Mouse (Mus musculus) liver, embryonic 15.5 days (tissue): Measurements from ENCODE around the gene Wdr83os. TPM values are rescaled to one million over a fixed set of nuclear protein-coding genes. Genes with fewer than 3 reads are reported as not detected.

Source experiments
- ATAC-seq: fragments of 200-750 bp; cut with Nextera tagmentation; 2 replicates; pipeline ENCODE4 v1.8.0; 2017; ENCODE audit warnings: moderate number of reproducible peaks, mild to moderate bottlenecking, moderate library complexity; ENCODE audit not compliant: insufficient read depth
- H3K27ac ChIP-seq: fragments of 300-500 bp; sonication (generic); replicated peaks from 2 replicates; pipeline ENCODE4 v1.5.1; 2015; ENCODE audit warnings: mild to moderate bottlenecking, inconsistent platforms
- H3K27me3 ChIP-seq: fragments of 300-500 bp; sonication (generic); 2 replicates; pipeline ENCODE4 v1.6.1; 2015; ENCODE audit warnings: mild to moderate bottlenecking, inconsistent platforms
- H3K36me3 ChIP-seq: fragments of 300-500 bp; sonication (generic); replicated peaks from 2 replicates; pipeline ENCODE4 v1.6.1; 2015; ENCODE audit warnings: moderate library complexity, mild to moderate bottlenecking, inconsistent platforms
- H3K4me1 ChIP-seq: fragments of 300-500 bp; sonication (generic); replicated peaks from 2 replicates; pipeline ENCODE4 v1.6.1; 2015; ENCODE audit warnings: inconsistent platforms
- H3K4me2 ChIP-seq: fragments of 300-500 bp; sonication (generic); 2 replicates; pipeline ENCODE4 v1.6.1; 2015; ENCODE audit warnings: moderate library complexity, mild to moderate bottlenecking, inconsistent platforms
- H3K4me3 ChIP-seq: fragments of 300-500 bp; sonication (generic); replicated peaks from 2 replicates; pipeline ENCODE4 v1.5.1; 2015; ENCODE audit warnings: mild to moderate bottlenecking, inconsistent platforms
- H3K9ac ChIP-seq: fragments of 300-500 bp; sonication (generic); 2 replicates; pipeline ENCODE4 v1.6.1; 2015; ENCODE audit warnings: moderate library complexity, mild to moderate bottlenecking, inconsistent platforms
- H3K9me3 ChIP-seq: fragments of 300-500 bp; sonication (generic); replicated peaks from 2 replicates; pipeline ENCODE4 v1.6.1; 2016; ENCODE audit warnings: inconsistent platforms
- WGBS: fragments of 180-500 bp; shearing (Covaris S2); methylation state at CpG from one replicate; pipeline ENCODE4 v1.1.7; 2015; ENCODE audit warnings: mixed read lengths; ENCODE audit not compliant: insufficient replicate concordance; 5-methylcytosine and 5-hydroxymethylcytosine counted together
- polyA plus RNA-seq: library from polyadenylated mRNA; unstranded; fragments of >200 nt; fragmentation: Nextera tagmentation; extraction: Ambion mirVana; gene quantifications from 2 replicates; pipeline ENCODE4 v1.2.1, GENCODE M21; 2015

The Wdr83os gene
- 55.6 and 58.5 TPM in 2 replicates for polyA plus RNA-seq

- H3K36me3 ChIP-seq, result peaks cover 35% of the 10 kb centered on the region
- peak within 1 kb of the TSS; percentile 88 for H3K4me3 ChIP-seq
- H3K9ac ChIP-seq, result peak within 1 kb of the TSS; percentile 90
- peak within 1 kb of the TSS; percentile 97 for H3K4me2 ChIP-seq
- ATAC-seq, result peak; percentile 13; the same call in 1 of the 2 replicates
- under 1% methylated on average over 30 of the region's 30 CpGs for WGBS
- H3K27me3 ChIP-seq, result no peaks in the 10 kb centered on the region
- peak within 1 kb of the TSS; percentile 85 for H3K27ac ChIP-seq
- H3K4me1 ChIP-seq, result peaks cover 88% of the 10 kb centered on the region
- no peaks in the 10 kb centered on the region for H3K9me3 ChIP-seq
Measured at GRCm38 (mm10) chr8:85080532-85081215, at the start of gene Wdr83os. Wdr83os (plus strand) TSS chr8:85080740.

GRCm38 (mm10) chr8:85032622-85033311 lies 47.8 kb upstream of the Wdr83os start:
- no peak for ATAC-seq
- H3K36me3 ChIP-seq, result peaks cover 60% of the 10 kb centered on the region
- 67% methylated on average over 4 of the region's 4 CpGs for WGBS
- H3K9me3 ChIP-seq, result no peaks in the 10 kb centered on the region
- no peak overlapping the region for H3K4me2 ChIP-seq
- no peaks in the 10 kb centered on the region for H3K27me3 ChIP-seq
- H3K4me3 ChIP-seq, result no peak overlapping the region
- H3K9ac ChIP-seq, result no peak overlapping the region
- no peak overlapping the region for H3K27ac ChIP-seq
- H3K4me1 ChIP-seq, result peaks cover 66% of the 10 kb centered on the region

GRCm38 (mm10) chr8:85033867-85034266 lies 46.7 kb upstream of the Wdr83os start:
- no peak overlapping the region for H3K9ac ChIP-seq
- H3K36me3 ChIP-seq, result peaks cover 58% of the 10 kb centered on the region
- H3K4me1 ChIP-seq, result peaks cover 66% of the 10 kb centered on the region
- WGBS, result 50% methylated on average over 1 of the region's 1 CpGs
- H3K4me2 ChIP-seq, result peak overlapping the region; percentile 93
- ATAC-seq, result no peak
- 0 out of 2 replicates have a peak overlapping the region, but pooled peaks have one; percentile 24 for H3K27ac ChIP-seq
- H3K27me3 ChIP-seq, result no peaks in the 10 kb centered on the region
- H3K4me3 ChIP-seq, result no peak overlapping the region
- H3K9me3 ChIP-seq, result no peaks in the 10 kb centered on the region

- Histone ChIP-seq H3K9ac (peak overlapping the region; percentile 75; the same call in 1 of the 2 replicates), H3K4me2 (peak overlapping the region; percentile 93), H3K27ac (peak overlapping the region; percentile 87), H3K27me3 (no peaks in the 10 kb centered on the region), H3K4me1 (peaks cover 65% of the 10 kb centered on the region), H3K36me3 (peaks cover 51% of the 10 kb centered on the region), H3K9me3 (no peaks in the 10 kb centered on the region), H3K4me3 (peak overlapping the region; percentile 85)
- ATAC-seq, result no peak
- 2% methylated on average over 12 of the region's 13 CpGs for WGBS
Measured at GRCm38 (mm10) chr8:85034764-85035163, 45.8 kb upstream of the Wdr83os start.

GRCm38 (mm10) chr8:85035165-85035727 lies 45.3 kb upstream of the Wdr83os start:
- Histone ChIP-seq H3K27me3 (no peaks in the 10 kb centered on the region), H3K4me3 (peak overlapping the region; percentile 85), H3K27ac (peak overlapping the region; percentile 87), H3K4me1 (peaks cover 64% of the 10 kb centered on the region), H3K9ac (peak overlapping the region; percentile 75), H3K36me3 (peaks cover 51% of the 10 kb centered on the region), H3K9me3 (no peaks in the 10 kb centered on the region), H3K4me2 (peak overlapping the region; percentile 93)
- 2% methylated on average over 12 of the region's 12 CpGs for WGBS
- ATAC-seq, result no peak

GRCm38 (mm10) chr8:85035728-85036310 lies 44.7 kb upstream of the Wdr83os start:
- whole genome bisulfite sequencing, result under 1% methylated on average over 15 of the region's 15 CpGs
- H3K4me2 ChIP-seq, result peak overlapping the region; percentile 93
- no peaks in the 10 kb centered on the region for H3K9me3 ChIP-seq
- no peaks in the 10 kb centered on the region for H3K27me3 ChIP-seq
- H3K4me1 ChIP-seq, result peaks cover 68% of the 10 kb centered on the region
- peaks cover 51% of the 10 kb centered on the region for H3K36me3 ChIP-seq
- peak overlapping the region; percentile 75 for H3K9ac ChIP-seq
- peak; percentile 9; the same call in 1 of the 2 replicates for ATAC-seq
- peak overlapping the region; percentile 85 for H3K4me3 ChIP-seq
- peak overlapping the region; percentile 87 for H3K27ac ChIP-seq

GRCm38 (mm10) chr8:85036381-85036717 lies 44.2 kb upstream of the Wdr83os start:
- no peaks in the 10 kb centered on the region for H3K27me3 ChIP-seq
- H3K36me3 ChIP-seq, result peaks cover 51% of the 10 kb centered on the region
- WGBS, result under 1% methylated on average over 9 of the region's 9 CpGs
- H3K4me3 ChIP-seq, result peak overlapping the region; percentile 85
- H3K4me2 ChIP-seq, result peak overlapping the region; percentile 93
- peaks cover 73% of the 10 kb centered on the region for H3K4me1 ChIP-seq
- peak overlapping the region; percentile 87 for H3K27ac ChIP-seq
- peak overlapping the region; percentile 75 for H3K9ac ChIP-seq
- ATAC-seq, result peak; percentile 27
- no peaks in the 10 kb centered on the region for H3K9me3 ChIP-seq

- Histone ChIP-seq H3K9ac (peak within 1 kb of the TSS; percentile 94), H3K4me2 (peak within 1 kb of the TSS; percentile 93), H3K4me3 (peak within 1 kb of the TSS; percentile 85), H3K27ac (peak within 1 kb of the TSS; percentile 98), H3K4me1 (peaks cover 77% of the 10 kb centered on the region), H3K27me3 (no peaks in the 10 kb centered on the region), H3K36me3 (peaks cover 51% of the 10 kb centered on the region), H3K9me3 (no peaks in the 10 kb centered on the region)
- WGBS, result under 1% methylated on average over 59 of the region's 59 CpGs
- ATAC-seq, result peak; percentile 84
Measured at GRCm38 (mm10) chr8:85036718-85037365, 43.7 kb upstream of the Wdr83os start, which contains the start of gene Tnpo2. Tnpo2 (plus strand) TSS chr8:85036915.

GRCm38 (mm10) chr8:85037366-85037680 lies 43.2 kb upstream of the Wdr83os start:
- Histone ChIP-seq H3K4me3 (peak overlapping the region; percentile 85), H3K9ac (peak overlapping the region; percentile 94), H3K36me3 (peaks cover 51% of the 10 kb centered on the region), H3K4me2 (peak overlapping the region; percentile 93), H3K9me3 (no peaks in the 10 kb centered on the region), H3K27me3 (no peaks in the 10 kb centered on the region), H3K27ac (peak overlapping the region; percentile 98), H3K4me1 (peaks cover 75% of the 10 kb centered on the region)
- WGBS, result under 1% methylated on average over 14 of the region's 14 CpGs
- ATAC-seq, result peak; percentile 19

- H3K27ac ChIP-seq, result peak overlapping the region; percentile 98
- peak overlapping the region; percentile 93 for H3K4me2 ChIP-seq
- WGBS, result under 1% methylated on average over 57 of the region's 57 CpGs
- peaks cover 51% of the 10 kb centered on the region for H3K36me3 ChIP-seq
- H3K4me1 ChIP-seq, result peaks cover 71% of the 10 kb centered on the region
- ATAC-seq, result peak; percentile 38
- H3K27me3 ChIP-seq, result no peaks in the 10 kb centered on the region
- peak overlapping the region; percentile 94 for H3K9ac ChIP-seq
- H3K9me3 ChIP-seq, result no peaks in the 10 kb centered on the region
- H3K4me3 ChIP-seq, result peak overlapping the region; percentile 85
Measured at GRCm38 (mm10) chr8:85037681-85038531, 42.6 kb upstream of the Wdr83os start.
